ENCODE assay signal across 13 mouse cellular contexts in genomic region chr10:8339645-8340428, GRCm38 (mm10).
DNase-seq lines count a peak whose midpoint lies in the region; ATAC-seq and TF ChIP-seq lines count a peak whose summit lies in the region.
"Had no signal": no experiment of that assay in that cellular context is flagged by ENCODE, and none has a peak within 500 bp of the region (broad histone marks: within the 10 kb centered on the region; RNA-seq: fewer than 3 reads in every experiment).

No protein-coding gene starts in this region.

- no peak overlapping the region for H3K27ac ChIP-seq in heart, postnatal 0 days (ENCODE audit: low read depth)
- H3K27ac ChIP-seq in CH12.LX (ENCODE audit: insufficient read depth, low read depth), result no peak overlapping the region
- H3K27ac ChIP-seq in hindbrain, embryonic 14.5 days, result no peak overlapping the region
- no peak overlapping the region for H3K27ac ChIP-seq in intestine, embryonic 15.5 days

- peak; percentile 33 for DNase-seq in cerebellum, adult 11-12 months
- DNase-seq in cerebellum, adult 8-10 months, result no peak
- DNase-seq in heart, postnatal 0 days (ENCODE audit: low spot score), result no peak
- DNase-seq in heart, postnatal 36 days, result no peak
- DNase-seq in CH12.LX (ENCODE audit: extremely low read depth), result peak; percentile 16
- no peak for DNase-seq in hindbrain, embryonic 14.5 days (ENCODE audit: low spot score)
- no peak for DNase-seq in embryo, embryonic 9.5 days (ENCODE audit: extremely low spot score)
- DNase-seq: adrenal gland, postnatal 36 days; gastrocnemius, postnatal 14 days; kidney, postnatal 25 days had no signal

- H3K36me3 ChIP-seq in heart, postnatal 0 days (replicated peaks; ENCODE audit: control insufficient read depth, insufficient read depth, low read length), result no peaks in the 10 kb centered on the region
- H3K36me3 ChIP-seq in CH12.LX (replicated peaks in 1 of 2; ENCODE audit: control insufficient read depth in 1 of 2, insufficient read depth in 1 of 2, low read length in 1 of 2), result no peaks in the 10 kb centered on the region
- no peaks in the 10 kb centered on the region for H3K36me3 ChIP-seq in hindbrain, embryonic 14.5 days (replicated peaks; ENCODE audit: control insufficient read depth, insufficient read depth)
- H3K36me3 ChIP-seq in intestine, embryonic 15.5 days, result no peaks in the 10 kb centered on the region

- no peak overlapping the region for H3K9ac ChIP-seq in heart, postnatal 0 days (replicated peaks; ENCODE audit: low read depth, low read length)
- no peak overlapping the region for H3K9ac ChIP-seq in CH12.LX (ENCODE audit: insufficient read depth, low read depth)
- no peak overlapping the region for H3K9ac ChIP-seq in hindbrain, embryonic 14.5 days
- no peak overlapping the region for H3K9ac ChIP-seq in intestine, embryonic 15.5 days

- no peaks in the 10 kb centered on the region for H3K9me3 ChIP-seq in heart, postnatal 0 days (replicated peaks; ENCODE audit: control insufficient read depth, low read length)
- no peaks in the 10 kb centered on the region for H3K9me3 ChIP-seq in CH12.LX (replicated peaks; ENCODE audit: low read length)
- H3K9me3 ChIP-seq in hindbrain, embryonic 14.5 days (ENCODE audit: control insufficient read depth, low read length), result no peaks in the 10 kb centered on the region
- H3K9me3 ChIP-seq in intestine, embryonic 15.5 days, result no peaks in the 10 kb centered on the region

- no peak for ATAC-seq in heart, postnatal 0 days (ENCODE audit: insufficient read depth, low read depth)
- ATAC-seq in hindbrain, embryonic 14.5 days (ENCODE audit: low FRiP score), result peak; percentile 69; the same call in 1 of the 2 replicates
- no peak for ATAC-seq in intestine, embryonic 15.5 days
- ATAC-seq: lung, postnatal 0 days had no signal

- peaks cover 13% of the 10 kb centered on the region; the same call in 1 of the 2 replicates for H3K4me1 ChIP-seq in heart, postnatal 0 days (ENCODE audit: control insufficient read depth, insufficient read depth)
- peaks cover 6 to 9% of the 10 kb centered on the region in 2 experiments for H3K4me1 ChIP-seq in CH12.LX (ENCODE audit: control insufficient read depth in 1 of 2, insufficient read depth in 2 of 2)
- H3K4me1 ChIP-seq in hindbrain, embryonic 14.5 days (replicated peaks; ENCODE audit: control insufficient read depth, insufficient read depth, low read length), result no peaks in the 10 kb centered on the region
- H3K4me1 ChIP-seq in intestine, embryonic 15.5 days (replicated peaks), result no peaks in the 10 kb centered on the region

- in situ Hi-C loops in CH12.LX (cut with MboI; ENCODE audit: low pct_ligation_motif_present, low pct_unique_long_range_greater_than_20kb, low sequenced_read_pairs), result no loop called here

- no peaks in the 10 kb centered on the region for H3K27me3 ChIP-seq in heart, postnatal 0 days (ENCODE audit: control insufficient read depth, insufficient read depth, low read length)
- H3K27me3 ChIP-seq in CH12.LX (replicated peaks), result no peaks in the 10 kb centered on the region
- H3K27me3 ChIP-seq in hindbrain, embryonic 14.5 days (ENCODE audit: control insufficient read depth, insufficient read depth, low read length), result no peaks in the 10 kb centered on the region
- H3K27me3 ChIP-seq in intestine, embryonic 15.5 days (replicated peaks), result no peaks in the 10 kb centered on the region

- peak overlapping the region; percentile 32; the same call in 1 of the 2 replicates for H3K4me2 ChIP-seq in heart, postnatal 0 days (ENCODE audit: low read depth, low read length)
- peak overlapping the region; percentile 29 for H3K4me2 ChIP-seq in CH12.LX (ENCODE audit: insufficient read depth, low read depth, poor library complexity, severe bottlenecking)
- H3K4me2 ChIP-seq in hindbrain, embryonic 14.5 days (replicated peaks), result no peak overlapping the region
- H3K4me2 ChIP-seq in intestine, embryonic 15.5 days (replicated peaks), result no peak overlapping the region
- H3K4me2 ChIP-seq: liver, embryonic 11.5 days had no signal

- no peak for TF ChIP-seq RAD21 in CH12.LX (IDR thresholded peaks at IDR 0.05; ENCODE audit: low read depth, low read length)

- no peak for TF ChIP-seq CTCF in heart, postnatal 0 days (IDR thresholded peaks at IDR 0.05; ENCODE audit: low read depth)
- no peak for TF ChIP-seq CTCF in CH12.LX (conservative IDR thresholded peaks at IDR 0.05 in 1 of 2, IDR thresholded peaks at IDR 0.05 in 1 of 2; ENCODE audit: low read depth in 2 of 2, low read length in 2 of 2)

- WGBS in heart, postnatal 0 days, result 37% methylated on average over 12 of the region's 12 CpGs
- WGBS in hindbrain, embryonic 14.5 days, result 52% methylated on average over 12 of the region's 12 CpGs
- 75% methylated on average over 12 of the region's 12 CpGs for WGBS in intestine, embryonic 15.5 days

- no peak for TF ChIP-seq POLR2A in CH12.LX (IDR thresholded peaks at IDR 0.05; ENCODE audit: low read depth, low read length)

- intact Hi-C loops in heart, postnatal 36 days (cut with DNase I), result no loop called here

- H3K4me3 ChIP-seq in heart, postnatal 0 days (ENCODE audit: low read depth, low read length), result no peak overlapping the region
- H3K4me3 ChIP-seq in CH12.LX (replicated peaks in 1 of 3; ENCODE audit: low read depth in 2 of 3, low read length in 2 of 3, poor library complexity in 1 of 3), result no peak overlapping the region
- H3K4me3 ChIP-seq in hindbrain, embryonic 14.5 days (replicated peaks; ENCODE audit: low read length), result no peak overlapping the region
- no peak overlapping the region for H3K4me3 ChIP-seq in intestine, embryonic 15.5 days (replicated peaks)

- TF ChIP-seq EP300 in heart, postnatal 0 days (IDR thresholded peaks at IDR 0.05; ENCODE audit: low read depth), result no peak
- peak; percentile 46 for TF ChIP-seq EP300 in CH12.LX (IDR thresholded peaks at IDR 0.05; ENCODE audit: low read length)

- dilution Hi-C loops in CH12.LX (cut with MboI; ENCODE audit: extremely low pct_ligation_motif_present, extremely low pct_unique_long_range_greater_than_20kb, low sequenced_read_pairs), result no loop called here

- no peaks in the 10 kb centered on the region for H3K79me2 ChIP-seq in CH12.LX (replicated peaks; ENCODE audit: control insufficient read depth, extremely low read depth, insufficient read depth, poor library complexity, severe bottlenecking)

TF ChIP-seq in CH12.LX, 34 proteins besides CTCF, POLR2A, EP300 and RAD21:
- TF ChIP-seq POLR2AphosphoS2 (IDR thresholded peaks at IDR 0.05; ENCODE audit: low read depth, low read length) (no peak), JUN (IDR thresholded peaks at IDR 0.05; ENCODE audit: insufficient read depth, low read depth, low read length) (no peak; the same call in 1 of the 2 replicates), JUND (conservative IDR thresholded peaks at IDR 0.05; ENCODE audit: low read depth, low read length) (0 out of 2 replicates have a peak, but pooled peaks have one; percentile 23), USF1 (IDR thresholded peaks at IDR 0.05; ENCODE audit: low read depth, low read length) (no peak), SIN3A (IDR thresholded peaks at IDR 0.05; ENCODE audit: low read length) (no peak), IRF4 (IDR thresholded peaks at IDR 0.05; ENCODE audit: low read depth, low read length) (peak; percentile 91), USF2 (conservative IDR thresholded peaks at IDR 0.05; ENCODE audit: low read depth, low read length) (no peak)
TF ChIP-seq in CH12.LX: peak in this region for 2.

Comparison
In these comparisons a context has a peak if more than half of its experiments do, and no peak if none do; other contexts are left out.
1. DNase-seq: peak in cerebellum, adult 11-12 months (single experiment) and CH12.LX (single experiment); none in cerebellum, adult 8-10 months (single experiment), heart, postnatal 0 days (single experiment), heart, postnatal 36 days (0 of 2), hindbrain, embryonic 14.5 days (single experiment) and embryo, embryonic 9.5 days (single experiment).
2. H3K4me2 ChIP-seq: peak in heart, postnatal 0 days (single experiment) and CH12.LX (single experiment); none in hindbrain, embryonic 14.5 days (single experiment) and intestine, embryonic 15.5 days (single experiment).